Mouse (Mus musculus): Measurements from ENCODE around the gene Rapgef4. TPM values are rescaled to one million over a fixed set of nuclear protein-coding genes. Genes with fewer than 3 reads are reported as not detected.

Gene Rapgef4
- polyA plus RNA-seq, 1 experiment = 4.0 TPM

GRCm38 (mm10) chr2:71982868-71983597, 2.0 kb downstream of the Rapgef4 start:
- no peak for DNase-seq (ENCODE audit: low read depth)

GRCm38 (mm10) chr2:71985730-71986129, 4.7 kb downstream of the Rapgef4 start:
- no peak for DNase-seq (ENCODE audit: low read depth)

DNA sequence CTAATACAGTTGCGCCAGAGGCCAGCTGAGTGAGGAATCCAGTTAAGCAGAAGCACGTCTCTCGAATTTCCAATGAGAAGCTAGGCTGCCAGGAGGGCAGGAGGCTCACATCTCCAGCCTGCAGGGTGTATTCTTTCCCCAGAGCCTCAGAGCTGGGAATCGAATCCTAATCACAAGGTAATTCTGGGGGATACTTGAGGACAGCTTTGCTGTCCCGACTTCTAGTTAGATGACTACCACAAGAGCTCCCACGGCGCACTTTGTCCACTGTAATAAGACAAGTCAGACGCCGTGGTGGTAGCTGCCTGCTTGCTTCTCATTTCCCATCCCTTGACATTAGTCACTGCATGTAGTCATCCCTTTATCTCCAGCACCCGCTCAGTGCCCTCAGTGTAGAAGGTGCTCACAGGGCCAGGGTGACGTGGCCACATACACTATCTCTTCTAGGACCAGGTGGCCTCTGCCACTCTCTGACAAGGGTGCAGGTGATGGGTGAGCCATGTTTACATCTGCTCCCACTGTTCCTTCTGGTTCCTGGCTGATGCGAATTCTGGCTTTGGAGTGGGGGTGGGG, 5.3 kb downstream of the Rapgef4 start:
- no peak for DNase-seq (ENCODE audit: low read depth)

- no peak for DNase-seq (ENCODE audit: low read depth)
Observed at GRCm38 (mm10) chr2:71988572-71988971, 7.5 kb downstream of the Rapgef4 start.

DNA sequence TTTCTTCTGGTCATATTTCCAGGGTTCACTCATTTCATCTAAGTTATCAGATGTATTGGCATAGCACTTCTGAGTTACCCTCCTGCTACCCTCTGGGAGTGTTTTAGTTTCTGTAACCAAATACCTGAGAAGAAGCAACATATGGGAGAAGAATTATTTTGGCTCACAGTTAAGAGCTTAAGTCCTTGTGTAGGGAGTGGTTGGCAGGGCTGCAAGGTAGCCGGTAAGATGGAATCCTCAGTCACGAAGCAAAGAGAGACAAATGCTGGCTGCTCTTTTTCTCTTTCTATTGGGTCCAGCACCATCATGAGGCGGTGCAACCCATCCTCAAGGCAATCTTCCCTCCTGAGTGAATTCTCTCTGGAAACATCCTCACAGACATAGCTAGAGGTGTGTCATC, 11.1 kb downstream of the Rapgef4 start:
- no peak for DNase-seq (ENCODE audit: low read depth)

- no peak for DNase-seq (ENCODE audit: low read depth)
Observed at GRCm38 (mm10) chr2:71993729-71994423, 12.8 kb downstream of the Rapgef4 start.

- no peak for DNase-seq (ENCODE audit: low read depth)
Observed at GRCm38 (mm10) chr2:71998531-71998930, 17.5 kb downstream of the Rapgef4 start.

DNA sequence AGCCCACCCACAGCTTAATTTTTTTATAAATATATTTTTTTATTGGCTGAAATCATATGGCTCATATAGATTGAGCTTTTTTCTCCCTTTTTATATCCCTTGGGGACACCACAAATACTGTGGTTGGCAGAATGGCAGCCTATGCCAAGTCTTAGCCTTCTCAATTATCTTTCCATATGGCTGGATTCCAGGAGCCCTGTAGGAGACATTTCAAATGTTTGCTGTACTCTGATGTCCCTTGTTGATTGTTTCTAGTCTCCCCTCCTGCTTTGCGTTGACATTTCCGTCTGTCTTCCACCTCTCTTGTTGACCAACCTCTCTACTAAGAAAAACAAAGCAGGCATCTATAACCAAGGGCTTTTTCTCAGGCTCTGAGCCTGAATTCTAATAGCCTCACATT, 19.1 kb downstream of the Rapgef4 start:
- DNase-seq (ENCODE audit: low read depth) = no peak

GRCm38 (mm10) chr2:72002843-72003370, 21.9 kb downstream of the Rapgef4 start:
- no peak for DNase-seq (ENCODE audit: low read depth)

GRCm38 (mm10) chr2:72003756-72004525, 22.9 kb downstream of the Rapgef4 start:
- no peak for DNase-seq (ENCODE audit: low read depth)

DNA sequence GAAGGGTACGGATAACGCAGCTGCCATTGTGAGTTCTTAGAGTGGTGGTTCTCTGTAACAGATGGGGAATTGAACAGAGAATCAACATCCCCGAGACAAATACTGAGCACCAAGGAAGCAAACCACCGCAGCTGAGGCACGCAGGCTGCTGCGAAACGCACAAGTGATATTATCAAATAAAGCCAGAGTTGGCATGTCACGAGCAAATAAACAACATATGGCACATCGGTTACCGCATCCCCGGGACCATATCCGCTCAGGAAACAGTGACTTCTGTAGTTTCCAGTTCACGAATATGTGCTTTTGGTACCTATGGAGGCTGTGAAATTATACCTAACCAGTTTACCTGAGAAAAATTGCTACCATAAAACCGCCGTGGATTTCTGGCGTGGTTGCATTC, 24.0 kb downstream of the Rapgef4 start:
- no peak for DNase-seq (ENCODE audit: low read depth)

DNA sequence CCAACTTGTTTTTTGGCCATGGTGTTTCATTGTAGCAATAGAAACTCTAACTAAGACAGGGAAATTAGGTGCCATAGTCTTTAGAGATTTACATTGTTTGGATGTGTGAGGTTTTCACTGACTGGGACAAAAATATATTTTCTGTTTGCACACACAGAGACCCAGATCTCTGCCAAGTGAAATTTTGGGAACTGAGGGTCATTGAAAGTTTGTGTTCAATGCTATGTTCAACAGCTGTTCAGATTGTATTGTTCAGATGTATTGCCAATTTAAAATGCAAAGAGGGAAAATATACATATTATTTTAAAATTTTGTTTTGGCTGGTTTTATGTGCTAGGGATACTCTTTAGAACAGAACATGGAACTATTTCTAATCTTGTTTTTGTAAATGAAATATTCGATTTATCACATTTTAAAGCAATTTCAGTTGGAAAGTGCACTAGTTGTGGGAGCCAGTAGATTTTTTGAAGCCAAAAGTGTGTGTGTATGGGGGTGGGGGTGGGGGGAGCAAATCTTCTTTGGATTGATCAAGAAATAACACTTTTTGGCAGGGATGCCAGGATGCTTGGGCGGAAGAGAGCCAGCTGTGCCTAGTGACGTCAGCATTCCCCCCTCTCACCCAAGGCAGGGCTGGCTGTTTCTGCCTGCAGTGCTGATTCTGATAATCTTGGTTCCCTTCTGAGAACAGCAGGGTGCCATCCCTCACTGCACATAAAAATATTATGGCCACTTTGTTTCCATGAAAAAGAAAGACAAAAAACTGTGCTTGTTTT, 28.6 kb downstream of the Rapgef4 start:
- no peak for DNase-seq (ENCODE audit: low read depth)

DNA sequence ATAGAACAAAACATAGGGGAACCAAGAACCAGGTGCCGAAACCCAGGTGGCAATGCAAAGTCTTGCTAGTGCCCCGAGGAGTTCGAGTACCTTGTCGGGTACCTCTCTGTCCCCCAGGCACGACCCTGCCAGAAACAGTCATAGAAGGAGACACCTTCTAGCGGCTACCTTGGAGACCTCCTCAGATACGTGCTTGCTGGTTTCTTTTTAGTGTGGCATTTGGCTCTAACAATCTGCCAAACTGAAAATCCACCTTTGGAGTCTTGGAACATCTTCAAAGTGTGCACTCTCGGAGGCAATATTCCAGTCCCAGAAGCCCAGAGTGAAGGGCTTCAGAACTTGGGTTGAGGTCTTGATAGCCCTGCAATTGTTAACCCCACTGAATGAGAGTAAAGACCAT, 34.3 kb downstream of the Rapgef4 start:
- no peak for DNase-seq (ENCODE audit: low read depth)

- no peak for DNase-seq (ENCODE audit: low read depth)
Observed at GRCm38 (mm10) chr2:72016013-72016412, 35.0 kb downstream of the Rapgef4 start.

DNA sequence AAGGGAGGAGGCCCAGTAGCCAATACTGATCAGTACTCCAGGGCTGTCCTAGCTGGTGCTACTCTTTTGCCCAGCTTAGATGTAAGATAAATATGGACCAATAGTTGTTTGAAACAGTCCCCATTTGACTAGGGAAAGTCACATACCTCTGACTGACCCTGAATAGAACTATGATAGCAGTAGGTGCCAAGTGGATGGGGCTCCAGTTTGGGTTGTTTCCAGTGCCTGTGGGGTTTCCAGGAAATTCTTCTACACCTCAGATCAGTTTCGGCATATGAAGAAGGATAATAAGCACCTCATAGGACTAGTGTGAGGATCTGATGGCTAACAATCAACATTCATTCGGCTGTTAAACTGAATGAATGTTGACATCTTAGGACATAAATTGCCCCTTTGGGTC, 36.1 kb downstream of the Rapgef4 start:
- no peak for DNase-seq (ENCODE audit: low read depth)

- DNase-seq (ENCODE audit: low read depth) = no peak
Observed at GRCm38 (mm10) chr2:72018736-72019135, 37.7 kb downstream of the Rapgef4 start.

DNA sequence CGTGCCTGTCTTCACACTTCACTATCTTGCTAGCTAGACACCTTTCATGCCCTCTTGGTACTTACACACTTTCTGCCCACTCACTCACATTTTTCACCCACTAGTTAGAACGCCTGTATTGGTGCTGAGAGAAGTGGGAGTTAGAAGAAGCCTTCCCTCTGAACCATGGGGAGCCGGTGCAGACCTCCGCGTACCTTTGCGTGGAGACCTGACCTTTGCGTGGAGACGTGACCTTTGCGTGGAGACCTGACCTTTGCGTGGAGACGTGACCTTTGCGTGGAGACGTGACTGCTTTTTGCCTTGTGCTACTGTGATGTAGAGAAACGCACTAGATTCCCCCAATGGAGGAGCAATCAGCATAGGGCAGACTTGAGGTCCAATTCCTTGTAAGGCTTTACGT, 39.7 kb downstream of the Rapgef4 start:
- DNase-seq (ENCODE audit: low read depth) = no peak

GRCm38 (mm10) chr2:72021440-72021839, 40.4 kb downstream of the Rapgef4 start:
- DNase-seq (ENCODE audit: low read depth) = no peak

- DNase-seq (ENCODE audit: low read depth) = no peak
Observed at GRCm38 (mm10) chr2:72021845-72022244, 40.8 kb downstream of the Rapgef4 start.

DNA sequence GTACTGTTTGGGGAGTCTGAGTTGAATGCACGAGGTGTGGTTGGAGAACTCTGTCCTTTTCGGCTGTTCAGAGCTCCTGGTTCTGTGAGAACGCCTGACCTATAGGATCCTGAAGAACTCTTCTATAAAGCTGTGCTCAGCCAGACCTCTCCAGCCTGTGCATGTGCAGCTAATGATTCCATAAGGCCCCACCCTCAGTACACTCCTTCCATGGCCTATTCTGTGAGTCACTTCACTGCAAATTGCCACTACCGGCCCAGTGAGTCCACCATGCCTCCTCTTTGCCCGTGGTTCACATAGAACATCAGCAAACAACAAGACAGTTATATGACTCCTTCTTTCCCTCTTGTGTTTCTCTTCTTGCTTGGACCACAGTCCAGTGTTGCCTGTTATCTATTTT, 42.8 kb downstream of the Rapgef4 start:
- DNase-seq (ENCODE audit: low read depth) = no peak

- no peak for DNase-seq (ENCODE audit: low read depth)
Observed at GRCm38 (mm10) chr2:72025660-72026059, 44.6 kb downstream of the Rapgef4 start.
